Mouse (Mus musculus) spleen, postnatal 4 days (tissue): ENCODE measurements around the gene Ntn4.

Experiments used
- DNase-seq, 2 experiments: peaks; one replicate each; pipeline ENCODE4 v3.0.0; 2022; ENCODE audit warnings: low spot score in 2 of 2

Gene Ntn4

GRCm38 (mm10) chr10:93730514-93730913 lies 90.0 kb downstream of the Ntn4 start:
- DNase-seq = no peak

- no peak for DNase-seq
Observed at GRCm38 (mm10) chr10:93731248-93731691, 90.8 kb downstream of the Ntn4 start.

GRCm38 (mm10) chr10:93736114-93736645 lies 95.7 kb downstream of the Ntn4 start:
- no peak for DNase-seq

GRCm38 (mm10) chr10:93737080-93737479 lies 96.6 kb downstream of the Ntn4 start:
- no peak for DNase-seq

- DNase-seq = no peak
Observed at GRCm38 (mm10) chr10:93741446-93742096, 101.1 kb downstream of the Ntn4 start.

GRCm38 (mm10) chr10:93742097-93742446 lies 101.6 kb downstream of the Ntn4 start:
- DNase-seq = no peak

GRCm38 (mm10) chr10:93742598-93742997 lies 102.1 kb downstream of the Ntn4 start:
- DNase-seq = no peak

- DNase-seq = no peak
Observed at GRCm38 (mm10) chr10:93749267-93750192, 109.0 kb downstream of the Ntn4 start.

- DNase-seq = no peak
Observed at GRCm38 (mm10) chr10:93751302-93751701, 110.8 kb downstream of the Ntn4 start.

GRCm38 (mm10) chr10:93753711-93754391 lies 113.4 kb downstream of the Ntn4 start:
- DNase-seq = no peak

GRCm38 (mm10) chr10:93756211-93756610 lies 115.7 kb downstream of the Ntn4 start:
- no peak for DNase-seq

GRCm38 (mm10) chr10:93759644-93760043 lies 119.2 kb downstream of the Ntn4 start:
- no peak for DNase-seq

GRCm38 (mm10) chr10:93760429-93760828 lies 119.9 kb downstream of the Ntn4 start:
- DNase-seq = no peak

GRCm38 (mm10) chr10:93763074-93763473 lies 122.6 kb downstream of the Ntn4 start:
- peak; percentile 40 to 79 for DNase-seq

- no peak for DNase-seq
Observed at GRCm38 (mm10) chr10:93766221-93766620, 125.7 kb downstream of the Ntn4 start.

GRCm38 (mm10) chr10:93767245-93767644 lies 126.8 kb downstream of the Ntn4 start:
- no peak for DNase-seq

GRCm38 (mm10) chr10:93768222-93768621 lies 127.7 kb downstream of the Ntn4 start:
- no peak for DNase-seq

- no peak for DNase-seq
Observed at GRCm38 (mm10) chr10:93771931-93772465, 131.5 kb downstream of the Ntn4 start.

- DNase-seq = no peak
Observed at GRCm38 (mm10) chr10:93772492-93772891, 132.0 kb downstream of the Ntn4 start.

GRCm38 (mm10) chr10:93776731-93777151 lies 136.3 kb downstream of the Ntn4 start:
- no peak for DNase-seq

GRCm38 (mm10) chr10:93777372-93777771 lies 136.9 kb downstream of the Ntn4 start:
- DNase-seq = peak; percentile 44 to 76
